Mouse (Mus musculus): ENCODE measurements around the gene Dtx3l. TPM values are rescaled to one million over a fixed set of nuclear protein-coding genes. Genes with fewer than 3 reads are reported as not detected.
"Not testable (repeated sequence)": the region's sequence is repeated elsewhere in the genome, so short reads cannot be mapped to it uniquely, and the experiment has no call there.

Gene Dtx3l
- polyA plus RNA-seq, 1 experiment from 2014 or later = 1.5 TPM

DNA sequence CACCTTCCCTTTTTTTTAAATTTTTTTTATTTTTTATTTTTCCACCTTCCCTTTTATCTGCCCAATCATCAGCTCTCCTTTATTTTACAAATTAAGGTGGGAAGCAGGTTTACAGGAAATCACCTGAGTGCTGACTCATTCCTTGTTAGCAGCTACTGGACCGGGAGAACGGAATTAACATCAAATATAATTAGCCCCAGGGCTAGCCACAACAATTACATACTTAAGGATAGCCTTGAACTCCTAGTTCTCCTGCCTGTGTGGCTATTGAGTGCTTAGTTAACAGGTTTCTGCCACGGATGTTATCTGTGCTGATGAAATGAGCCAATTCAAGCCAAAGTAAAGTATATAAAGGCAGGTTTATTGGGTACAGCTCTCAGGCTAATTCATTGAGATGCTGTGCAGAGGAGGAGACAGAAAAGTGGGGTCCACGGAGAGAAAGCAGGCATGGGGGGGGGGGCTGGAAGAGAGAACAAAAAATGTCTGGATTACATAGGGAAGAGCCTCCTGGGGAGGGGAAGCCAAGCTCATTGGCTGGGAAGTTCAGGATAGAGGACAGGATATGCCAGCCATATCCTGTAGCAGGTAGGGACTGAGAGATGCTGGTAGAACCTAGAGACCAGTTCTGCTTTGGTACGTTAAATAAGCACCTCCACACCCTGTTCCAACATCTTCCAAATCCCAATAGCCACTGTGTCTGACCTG lies 27.6 kb upstream of the Dtx3l start:
- Histone ChIP-seq H3K27me3 (replicated peaks) (no peaks in the 10 kb centered on the region), H3K36me3 (replicated peaks) (no peaks in the 10 kb centered on the region), H3K27ac (no peak overlapping the region), H3K4me3 (no peak overlapping the region), H3K4me1 (no peaks in the 10 kb centered on the region), H3K9ac (no peak overlapping the region), H3K4me2 (no peak overlapping the region), H3K9me3 (no peaks in the 10 kb centered on the region)
- ATAC-seq (replicated peaks) = no peak
- 54% methylated on average over 5 of the region's 5 CpGs for WGBS

DNA sequence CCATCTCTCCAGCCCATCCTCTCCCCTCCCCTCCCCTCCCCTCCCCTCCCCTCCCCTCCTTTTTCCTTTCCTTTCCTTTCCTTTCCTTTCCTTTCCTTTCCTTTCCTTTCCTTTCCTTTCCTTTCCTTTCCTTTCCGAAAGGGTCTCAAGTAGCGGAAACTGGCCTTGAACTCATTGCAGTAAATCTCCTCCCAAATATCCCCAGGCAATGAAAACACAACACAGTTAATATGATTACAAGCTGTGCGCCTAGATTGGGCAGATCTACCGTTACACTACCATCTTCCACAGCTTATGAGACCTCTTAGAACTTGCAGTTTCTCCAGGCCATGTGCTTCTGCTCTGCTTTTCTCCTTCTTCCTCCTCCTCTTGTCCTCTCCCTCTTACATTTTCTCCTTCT lies 27.0 kb upstream of the Dtx3l start:
- not testable (repeated sequence) for H3K4me1 ChIP-seq; H3K27me3 ChIP-seq (replicated peaks)
- 81% methylated on average over 4 of the region's 4 CpGs for WGBS

DNA sequence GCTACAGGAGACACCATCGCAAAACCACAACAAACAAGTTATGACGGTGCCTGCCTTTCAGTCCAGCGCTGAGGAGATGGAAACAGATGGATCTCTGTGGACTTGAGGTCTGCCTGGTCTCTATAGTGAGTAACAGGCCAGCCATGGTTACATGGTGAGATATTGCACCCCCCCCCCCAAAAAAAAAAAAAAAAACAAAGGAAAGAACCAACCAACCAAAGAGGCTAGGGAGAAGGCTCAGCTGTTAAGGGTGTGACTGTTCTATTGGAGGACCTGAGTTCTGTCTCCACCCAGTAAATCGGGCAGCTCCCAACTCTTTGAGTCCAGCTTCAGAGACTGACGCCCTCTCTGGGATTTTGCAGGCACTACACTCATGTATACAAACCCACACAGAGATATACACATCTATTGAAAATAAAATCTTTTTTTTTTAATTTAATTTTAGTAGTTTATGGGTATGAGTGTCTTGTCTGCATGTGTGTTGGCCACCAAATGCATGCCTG lies 13.7 kb upstream of the Dtx3l start:
- 91% methylated on average over 5 of the region's 5 CpGs for WGBS
- no peak for ATAC-seq (replicated peaks)
- no peaks in the 10 kb centered on the region for H3K36me3 ChIP-seq (replicated peaks)

More for the DNA sequence above, 27.0 kb upstream of the Dtx3l start:
- H3K9ac ChIP-seq; H3K27ac ChIP-seq; ATAC-seq (replicated peaks); H3K4me2 ChIP-seq; H3K4me3 ChIP-seq; H3K36me3 ChIP-seq (replicated peaks); H3K9me3 ChIP-seq: not testable (repeated sequence)

DNA sequence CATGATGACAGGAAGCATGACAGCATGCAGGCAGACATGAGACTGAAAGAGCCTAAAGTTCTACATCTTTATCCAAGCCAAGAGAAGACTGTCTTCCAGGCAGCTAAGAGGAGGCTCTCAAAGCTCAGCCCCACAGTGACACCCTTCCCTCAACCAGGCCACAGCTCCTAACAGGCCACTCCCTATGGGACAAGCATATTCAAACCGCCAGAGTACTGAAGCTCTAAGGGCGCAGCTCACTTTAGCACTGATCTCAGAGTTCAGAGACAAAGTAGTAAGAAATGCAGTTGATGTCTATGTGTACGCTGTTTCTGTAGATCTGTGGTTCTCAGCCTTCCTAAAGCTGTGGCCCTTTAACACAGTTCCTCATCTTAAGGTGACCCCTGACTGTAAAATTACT lies 12.3 kb upstream of the Dtx3l start:
- ATAC-seq (replicated peaks) = no peak
- Histone ChIP-seq H3K27ac (no peak overlapping the region), H3K4me1 (no peaks in the 10 kb centered on the region), H3K36me3 (replicated peaks) (no peaks in the 10 kb centered on the region), H3K27me3 (replicated peaks) (no peaks in the 10 kb centered on the region), H3K4me3 (no peak overlapping the region), H3K4me2 (no peak overlapping the region), H3K9me3 (no peaks in the 10 kb centered on the region), H3K9ac (no peak overlapping the region)
- WGBS = 89% methylated on average over 3 of the region's 3 CpGs

More for the DNA sequence above, 13.7 kb upstream of the Dtx3l start:
- no peak overlapping the region for H3K4me2 ChIP-seq
- no peaks in the 10 kb centered on the region for H3K4me1 ChIP-seq
- no peak overlapping the region for H3K27ac ChIP-seq
- no peaks in the 10 kb centered on the region for H3K27me3 ChIP-seq (replicated peaks)
- H3K9me3 ChIP-seq = no peaks in the 10 kb centered on the region
- no peak overlapping the region for H3K4me3 ChIP-seq
- H3K9ac ChIP-seq = no peak overlapping the region

DNA sequence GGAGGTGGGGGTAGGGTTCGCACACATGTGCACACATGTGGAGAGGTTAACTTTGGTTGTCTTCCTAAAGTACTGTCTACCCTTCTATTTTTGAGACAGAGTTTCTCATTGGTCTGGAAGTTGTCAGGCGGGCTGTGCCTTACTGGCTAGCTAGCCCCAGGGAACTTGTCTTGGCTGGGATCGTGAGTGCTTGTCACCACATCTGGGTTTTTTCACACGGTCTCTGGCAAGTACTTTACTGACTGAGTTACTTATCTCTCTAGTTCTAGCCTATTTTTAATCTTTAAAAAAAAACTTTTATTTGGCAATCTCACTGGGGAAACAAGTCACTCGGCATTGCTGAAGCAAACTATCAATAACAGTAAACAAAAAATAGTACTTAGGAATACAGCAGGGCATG lies 10.3 kb upstream of the Dtx3l start:
- Histone ChIP-seq H3K36me3 (replicated peaks) (no peaks in the 10 kb centered on the region), H3K27me3 (replicated peaks) (no peaks in the 10 kb centered on the region), H3K27ac (no peak overlapping the region), H3K4me3 (no peak overlapping the region), H3K9me3 (no peaks in the 10 kb centered on the region), H3K4me2 (no peak overlapping the region), H3K9ac (no peak overlapping the region), H3K4me1 (no peaks in the 10 kb centered on the region)
- ATAC-seq (replicated peaks) = no peak
- 90% methylated on average over 5 of the region's 5 CpGs for WGBS

DNA sequence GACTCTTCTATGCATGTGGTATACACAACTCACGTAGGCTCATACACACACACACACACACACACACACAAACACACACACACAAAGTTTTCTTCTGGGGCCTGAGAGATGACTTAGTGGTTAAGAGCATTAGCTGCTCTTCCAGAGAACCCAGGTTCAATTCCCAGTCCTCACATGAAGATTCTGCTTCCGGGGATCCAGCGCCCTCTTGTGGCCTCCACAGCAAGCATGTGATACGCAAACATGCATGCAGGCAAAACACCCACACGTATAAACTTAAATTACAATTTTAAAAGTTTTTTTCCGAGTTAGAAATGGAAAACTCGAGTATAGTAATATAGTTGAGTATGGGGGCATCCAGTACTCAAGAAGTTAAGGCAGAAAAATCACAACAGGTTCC lies 2.4 kb upstream of the Dtx3l start:
- peaks cover 13% of the 10 kb centered on the region for H3K27me3 ChIP-seq (replicated peaks)
- WGBS = 82% methylated on average over 7 of the region's 7 CpGs
- H3K9ac ChIP-seq = no peak overlapping the region
- H3K4me2 ChIP-seq = no peak overlapping the region
- ATAC-seq (replicated peaks) = no peak
- no peaks in the 10 kb centered on the region for H3K36me3 ChIP-seq (replicated peaks)
- H3K9me3 ChIP-seq = no peaks in the 10 kb centered on the region
- H3K27ac ChIP-seq = no peak overlapping the region
- no peak overlapping the region for H3K4me3 ChIP-seq
- H3K4me1 ChIP-seq = peaks cover 15% of the 10 kb centered on the region

DNA sequence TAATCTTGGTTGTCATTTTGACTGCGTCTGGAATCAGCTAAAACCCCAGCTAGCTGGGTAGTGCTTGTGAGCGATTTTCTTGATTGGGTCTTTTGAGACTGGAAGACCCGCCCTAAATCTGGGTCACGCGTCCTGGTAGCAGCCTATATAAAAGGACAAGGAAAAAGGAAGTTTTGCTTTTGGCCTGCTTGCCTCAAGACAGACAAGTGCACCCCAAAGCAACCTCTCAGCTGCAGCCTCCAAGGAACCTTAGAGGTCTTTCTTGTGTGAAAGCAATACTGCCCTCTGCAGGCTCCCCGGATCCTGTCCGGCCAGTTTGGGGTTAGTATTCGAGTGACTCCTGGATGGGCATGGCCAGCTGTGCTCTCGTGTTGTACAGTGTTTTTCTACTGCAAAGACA lies 739 bp upstream of the Dtx3l start:
- 0 out of 2 replicates have a peak overlapping the region, but pooled peaks have one; percentile 44 for H3K4me3 ChIP-seq

DNA sequence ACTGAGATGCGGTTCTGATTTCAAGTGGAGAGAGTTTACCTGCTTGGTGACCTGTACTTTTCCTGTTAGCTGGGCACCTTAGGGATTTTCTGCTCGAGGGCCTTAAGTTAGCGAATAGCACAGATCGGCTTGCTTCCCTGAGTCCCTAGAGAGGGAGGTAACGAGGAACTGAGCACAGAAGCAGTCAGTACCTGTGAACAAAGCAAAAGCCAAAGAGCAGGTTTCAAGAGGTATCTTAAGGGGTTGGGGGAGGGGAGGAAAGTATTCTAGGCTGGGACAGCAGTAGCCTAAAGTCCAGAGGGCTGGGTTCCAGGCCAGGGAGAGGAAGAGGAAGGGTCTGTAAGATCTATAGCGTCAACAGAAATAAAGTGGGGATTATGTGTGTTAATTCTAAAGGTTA lies 310 bp upstream of the Dtx3l start:
- Histone ChIP-seq H3K4me1 (peaks cover 15% of the 10 kb centered on the region), H3K4me2 (peak overlapping the region; percentile 83), H3K27me3 (replicated peaks) (peaks cover 13% of the 10 kb centered on the region), H3K36me3 (replicated peaks) (no peaks in the 10 kb centered on the region), H3K4me3 (peak overlapping the region; percentile 44), H3K9ac (no peak overlapping the region), H3K9me3 (no peaks in the 10 kb centered on the region), H3K27ac (no peak overlapping the region)
- 6% methylated on average over 6 of the region's 6 CpGs for WGBS
- no peak for ATAC-seq (replicated peaks)

More for the DNA sequence above, 739 bp upstream of the Dtx3l start:
- H3K4me1 ChIP-seq = peaks cover 15% of the 10 kb centered on the region
- no peak overlapping the region for H3K27ac ChIP-seq
- no peaks in the 10 kb centered on the region for H3K9me3 ChIP-seq
- no peak overlapping the region for H3K9ac ChIP-seq
- H3K36me3 ChIP-seq (replicated peaks) = no peaks in the 10 kb centered on the region
- 13% methylated on average over 9 of the region's 9 CpGs for WGBS
- no peak for ATAC-seq (replicated peaks)
- H3K27me3 ChIP-seq (replicated peaks) = peaks cover 13% of the 10 kb centered on the region
- peak overlapping the region; percentile 83 for H3K4me2 ChIP-seq

DNA sequence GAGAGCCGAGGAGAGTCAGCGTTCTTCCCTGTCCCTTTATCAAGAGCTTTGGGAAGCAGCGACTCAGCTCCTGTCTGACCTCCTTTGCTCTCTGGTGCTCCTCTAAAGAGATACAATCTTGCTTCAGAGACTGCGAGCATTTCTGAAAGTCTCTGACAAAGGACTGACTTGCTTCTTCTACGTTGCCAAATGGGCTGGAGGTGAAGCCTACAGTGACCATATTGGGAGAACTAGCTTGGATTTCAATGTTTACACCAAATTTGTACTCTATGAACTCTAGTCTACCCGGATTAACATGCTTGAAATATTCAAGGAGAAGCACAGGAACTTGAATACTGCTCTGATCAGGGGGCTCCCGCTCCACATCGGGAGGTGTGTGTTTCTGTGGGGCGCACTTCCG lies 5.8 kb downstream of the Dtx3l start:
- no peak overlapping the region for H3K4me2 ChIP-seq
- no peaks in the 10 kb centered on the region for H3K9me3 ChIP-seq
- ATAC-seq (replicated peaks) = no peak
- no peaks in the 10 kb centered on the region for H3K36me3 ChIP-seq (replicated peaks)
- H3K27me3 ChIP-seq (replicated peaks) = peaks cover 5% of the 10 kb centered on the region; the same call in 1 of the 2 replicates
- WGBS = 86% methylated on average over 10 of the region's 10 CpGs
- H3K4me1 ChIP-seq = no peaks in the 10 kb centered on the region
- H3K27ac ChIP-seq = no peak overlapping the region
- H3K9ac ChIP-seq = no peak overlapping the region
- no peak overlapping the region for H3K4me3 ChIP-seq

DNA sequence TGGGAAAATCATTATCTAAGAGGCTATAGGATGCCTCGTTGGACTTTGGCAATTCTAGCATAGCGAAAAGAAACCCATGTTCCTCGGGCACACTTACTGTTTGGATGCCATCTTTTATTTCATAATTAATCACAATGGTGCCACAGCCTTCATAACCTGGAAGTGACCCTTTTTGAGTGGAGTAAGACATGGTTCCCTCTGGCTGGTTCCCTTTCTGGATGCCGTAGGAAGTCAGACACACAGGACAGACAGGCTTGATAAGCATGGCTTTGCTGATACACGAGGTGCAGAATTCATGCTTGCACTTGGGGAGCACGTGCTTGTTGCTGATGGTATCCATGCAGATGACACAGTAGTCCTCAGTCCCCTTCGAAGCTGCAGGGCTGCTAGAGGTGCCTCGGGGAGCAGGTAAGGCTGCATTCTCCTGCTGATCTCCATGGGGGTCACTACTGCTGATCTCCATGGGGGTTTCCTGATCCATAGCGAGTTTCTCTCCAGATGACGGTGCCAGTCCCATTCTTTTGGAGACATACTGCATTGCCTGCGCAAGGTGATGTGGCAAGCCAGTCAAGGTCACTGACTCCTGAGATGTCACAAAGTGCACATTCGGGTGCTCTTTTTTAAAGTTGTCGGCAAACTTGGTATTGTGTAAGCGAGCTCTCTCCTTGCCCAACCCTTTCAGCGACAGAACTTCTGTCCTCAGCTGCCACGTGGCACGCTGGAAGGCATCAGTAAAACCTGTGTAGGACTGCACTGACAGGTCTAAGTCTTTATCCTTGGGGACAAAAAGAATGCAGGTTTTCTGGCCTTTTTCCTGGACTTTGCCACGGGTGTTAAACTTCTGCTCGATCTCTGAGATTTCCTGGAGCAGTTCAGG lies 6.5 kb downstream of the Dtx3l start:
- 86% methylated on average over 19 of the region's 19 CpGs for WGBS
- Histone ChIP-seq H3K4me2 (no peak overlapping the region), H3K9me3 (no peaks in the 10 kb centered on the region), H3K27me3 (replicated peaks) (peaks cover 3% of the 10 kb centered on the region; the same call in 1 of the 2 replicates), H3K4me3 (no peak overlapping the region), H3K27ac (no peak overlapping the region), H3K36me3 (replicated peaks) (no peaks in the 10 kb centered on the region), H3K9ac (no peak overlapping the region), H3K4me1 (no peaks in the 10 kb centered on the region)
- ATAC-seq (replicated peaks) = no peak

DNA sequence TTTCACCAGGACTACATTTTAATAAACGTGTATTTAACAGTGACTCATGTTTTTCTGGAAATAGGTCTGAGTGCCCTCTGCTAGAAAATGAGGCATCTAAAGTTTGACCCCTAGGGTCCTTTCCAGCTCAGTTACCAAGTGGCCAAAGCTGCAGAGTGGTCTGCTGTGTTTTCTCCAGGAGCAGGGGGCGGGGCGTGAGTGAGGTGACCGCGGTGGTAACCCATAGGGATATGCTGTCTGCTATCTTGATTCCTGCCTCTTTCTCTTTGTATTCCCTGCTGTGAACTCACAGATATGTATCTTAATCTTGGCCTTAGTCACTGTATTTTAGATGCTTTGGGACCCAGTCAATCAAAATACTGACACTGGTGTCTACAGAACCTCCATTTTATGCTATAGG lies 14.6 kb downstream of the Dtx3l start:
- no peaks in the 10 kb centered on the region for H3K4me1 ChIP-seq
- H3K27ac ChIP-seq = no peak overlapping the region
- 89% methylated on average over 5 of the region's 5 CpGs for WGBS
- H3K4me3 ChIP-seq = no peak overlapping the region
- no peaks in the 10 kb centered on the region for H3K27me3 ChIP-seq (replicated peaks)
- H3K4me2 ChIP-seq = no peak overlapping the region
- no peaks in the 10 kb centered on the region for H3K36me3 ChIP-seq (replicated peaks)
- no peak for ATAC-seq (replicated peaks)
- H3K9ac ChIP-seq = no peak overlapping the region
- no peaks in the 10 kb centered on the region for H3K9me3 ChIP-seq

DNA sequence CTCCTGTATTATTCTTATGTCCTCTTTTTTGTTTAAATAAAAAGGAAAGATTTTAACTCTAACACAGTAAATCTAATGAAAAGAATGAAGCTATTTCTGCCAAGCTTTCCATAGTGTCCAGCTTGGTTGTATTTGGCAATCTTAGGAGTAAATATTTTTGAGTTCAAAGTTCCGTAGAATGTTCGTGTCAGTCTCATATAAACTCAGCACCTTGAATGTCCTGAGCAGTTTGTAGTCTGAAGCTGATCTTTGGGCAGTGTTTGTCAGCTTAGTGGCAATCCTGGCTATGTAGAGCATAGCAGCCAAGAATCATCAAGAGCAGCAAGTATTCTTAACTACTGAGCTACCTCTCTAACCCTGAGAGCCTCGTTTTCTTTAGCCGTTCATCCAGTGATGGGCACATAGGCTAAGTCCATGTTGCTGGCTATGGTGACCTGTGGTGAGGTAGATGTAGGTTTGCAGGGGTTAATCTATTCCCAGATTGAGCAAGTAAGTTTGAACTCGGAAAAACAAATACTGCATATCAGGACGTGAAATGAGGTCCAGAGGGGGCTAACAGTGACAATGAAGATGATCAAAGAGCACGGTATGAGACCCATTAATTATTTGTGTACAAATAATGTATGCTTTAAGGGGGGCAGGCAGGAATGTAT lies 15.3 kb downstream of the Dtx3l start:
- WGBS = 83% methylated on average over 7 of the region's 7 CpGs
- no peak for ATAC-seq (replicated peaks)
- no peaks in the 10 kb centered on the region for H3K9me3 ChIP-seq
- H3K27ac ChIP-seq = no peak overlapping the region
- H3K27me3 ChIP-seq (replicated peaks) = no peaks in the 10 kb centered on the region
- H3K9ac ChIP-seq = no peak overlapping the region
- H3K4me2 ChIP-seq = no peak overlapping the region
- no peaks in the 10 kb centered on the region for H3K36me3 ChIP-seq (replicated peaks)
- H3K4me3 ChIP-seq = no peak overlapping the region
- no peaks in the 10 kb centered on the region for H3K4me1 ChIP-seq
